Mouse (Mus musculus): ENCODE data around the gene Gm9774. TPM values are rescaled to one million over a fixed set of nuclear protein-coding genes. Genes with fewer than 3 reads are reported as not detected.

Gm9774 gene
- 1 to 10 TPM in 3 of 4 experiments, not detected in 1; 1.4 to 3.1 (median 2.9) TPM for total RNA-seq (2022)

- DNase-seq (ENCODE audit: low spot score): no peak
Observed at GRCm38 (mm10) chr3:92429323-92429722, at the start of gene Gm9774. Gene Gm9774, minus strand, starts transcription at chr3:92429423.

- no peak for DNase-seq (ENCODE audit: low spot score)
Observed at GRCm38 (mm10) chr3:92470111-92470510, 40.9 kb upstream of the Gm9774 start.

- no peak for DNase-seq (ENCODE audit: low spot score)
Observed at GRCm38 (mm10) chr3:92467424-92467823, 38.2 kb upstream of the Gm9774 start.

- DNase-seq (ENCODE audit: low spot score): no peak
Observed at GRCm38 (mm10) chr3:92466576-92466975, 37.4 kb upstream of the Gm9774 start.

GRCm38 (mm10) chr3:92458620-92459019 lies 29.4 kb upstream of the Gm9774 start, which contains the start of gene Sprr3:
Gene Sprr3, minus strand, starts transcription at chr3:92458720.
- DNase-seq (ENCODE audit: low spot score): no peak

- DNase-seq (ENCODE audit: low spot score): no peak
Observed at GRCm38 (mm10) chr3:92455151-92455550, 25.9 kb upstream of the Gm9774 start.

GRCm38 (mm10) chr3:92440177-92440576 lies 11.0 kb upstream of the Gm9774 start:
- DNase-seq (ENCODE audit: low spot score): no peak

GRCm38 (mm10) chr3:92438689-92439088 lies 9.5 kb upstream of the Gm9774 start, which contains the start of gene Sprr1b:
Gene Sprr1b, minus strand, starts transcription at chr3:92438789.
- DNase-seq (ENCODE audit: low spot score): no peak

- DNase-seq (ENCODE audit: low spot score): no peak
Observed at GRCm38 (mm10) chr3:92432282-92432681, 3.1 kb upstream of the Gm9774 start, which contains the start of gene Sprr2k. Gene Sprr2k, plus strand, starts transcription at chr3:92432582.

- no peak for DNase-seq (ENCODE audit: low spot score)
Observed at GRCm38 (mm10) chr3:92417782-92418181, 11.4 kb downstream of the Gm9774 start, which contains the start of gene Sprr2j-ps. Gene Sprr2j-ps, plus strand, starts transcription at chr3:92418082.

- DNase-seq (ENCODE audit: low spot score): no peak
Observed at GRCm38 (mm10) chr3:92407691-92408090, 21.5 kb downstream of the Gm9774 start, which contains the start of gene Sprr2i. Gene Sprr2i, plus strand, starts transcription at chr3:92407991.

- DNase-seq (ENCODE audit: low spot score): no peak
Observed at GRCm38 (mm10) chr3:92394301-92394700, 34.9 kb downstream of the Gm9774 start.

- no peak for DNase-seq (ENCODE audit: low spot score)
Observed at GRCm38 (mm10) chr3:92385385-92385784, 43.8 kb downstream of the Gm9774 start, which contains the start of gene Sprr2h. Gene Sprr2h, plus strand, starts transcription at chr3:92385685.

Other genes with a start within 250 kb of the Gm9774 start
- gene Sprr2a1, start 213.6 kb downstream of the Gm9774 start, total RNA-seq (2022): not detected
- gene Sprr2a2, start 213.5 kb downstream of the Gm9774 start, total RNA-seq (2022): 1 to 10 TPM in 1 of 4 experiments, under 1 TPM in 1, not detected in 2; 0.80 to 2.0 TPM
- not detected for gene Sprr2a3, start 144.0 kb downstream of the Gm9774 start, total RNA-seq (2022)
- not detected for gene Sprr2b, start 112.8 kb downstream of the Gm9774 start, total RNA-seq (2022)
- gene Sprr2d, start 90.3 kb downstream of the Gm9774 start, total RNA-seq (2022): not detected
- gene Sprr2e, start 77.3 kb downstream of the Gm9774 start, total RNA-seq (2022): not detected
- gene Sprr2f, start 64.2 kb downstream of the Gm9774 start, total RNA-seq (2022): not detected
- gene Sprr2h, start 43.7 kb downstream of the Gm9774 start, total RNA-seq (2022): not detected
- not detected for gene Sprr2i, start 21.4 kb downstream of the Gm9774 start, total RNA-seq (2022)
- gene Sprr2j-ps, start 11.3 kb downstream of the Gm9774 start, total RNA-seq (2022): not detected
- gene Sprr2k, start 3.2 kb upstream of the Gm9774 start, total RNA-seq (2022): not detected
- gene Sprr1b, start 9.4 kb upstream of the Gm9774 start, total RNA-seq (2022): not detected
- not detected for gene Sprr3, start 29.3 kb upstream of the Gm9774 start, total RNA-seq (2022)
- gene Sprr1a, start 56.5 kb upstream of the Gm9774 start, total RNA-seq (2022): under 1 TPM in 3 of 4 experiments, not detected in 1; 0.35 to 0.69 (median 0.41) TPM
- gene Sprr4, start 71.1 kb upstream of the Gm9774 start, total RNA-seq (2022): not detected
- not detected for gene 2310046K23Rik, start 105.1 kb upstream of the Gm9774 start, total RNA-seq (2022)
- not detected for gene Ivl, start 144.3 kb upstream of the Gm9774 start, total RNA-seq (2022)
- gene Smcp, start 159.6 kb upstream of the Gm9774 start, total RNA-seq (2022): not detected
- not detected for gene 2210017I01Rik, start 178.1 kb upstream of the Gm9774 start, total RNA-seq (2022)
- not detected for gene Lce6a, start 192.2 kb upstream of the Gm9774 start, total RNA-seq (2022)
- gene Lce1a1, start 218.9 kb upstream of the Gm9774 start, total RNA-seq (2022): not detected
- gene Lce1b, start 227.5 kb upstream of the Gm9774 start, total RNA-seq (2022): not detected
- not detected for gene Lce1a2, start 240.9 kb upstream of the Gm9774 start, total RNA-seq (2022)
- not detected for gene Lce1c, start 249.8 kb upstream of the Gm9774 start, total RNA-seq (2022)

All from heart, adult 8-10 months (tissue).